ENCODE assay signal across 15 mouse cellular contexts in genomic region chr2:127007509-127007908, GRCm38 (mm10). TPM values are rescaled to one million over a fixed set of nuclear protein-coding genes. Genes with fewer than 3 reads are reported as not detected.
A peak's percentile ranks its signal among the peaks of the same experiment; 100 is the strongest.
DNase-seq lines count a peak whose midpoint lies in the region; ATAC-seq and TF ChIP-seq lines count a peak whose summit lies in the region.
"Had no signal": no experiment of that assay in that cellular context is flagged by ENCODE, and none has a peak within 500 bp of the region (broad histone marks: within the 10 kb centered on the region; RNA-seq: fewer than 3 reads in every experiment).

No protein-coding gene starts in this region.

- no peaks in the 10 kb centered on the region for H3K4me1 ChIP-seq in lung, postnatal 0 days (ENCODE audit: insufficient read depth, low read depth, low read length)

- no peak overlapping the region for H3K9ac ChIP-seq in lung, postnatal 0 days (replicated peaks; ENCODE audit: low read depth)
- H3K9ac ChIP-seq: forebrain, embryonic 12.5 days; stomach, embryonic 15.5 days had no signal

- intact Hi-C loops in left cerebral cortex, postnatal 14 days (cut with DNase I): loop anchor here (5.0 to 10.0 kb wide), 2 partner anchors 130 to 173 kb away; partner anchors contain the start of gene Trpm7

- no peak for TF ChIP-seq CTCF in lung, postnatal 0 days (IDR thresholded peaks at IDR 0.05)

- TF ChIP-seq POLR2A in myocyte (IDR thresholded peaks at IDR 0.05; ENCODE audit: insufficient read length, low read depth): no peak

- H3K36me3 ChIP-seq in lung, postnatal 0 days (ENCODE audit: insufficient read depth, low read length): peaks cover 5% of the 10 kb centered on the region; the same call in 1 of the 2 replicates
- peaks cover 3% of the 10 kb centered on the region for H3K36me3 ChIP-seq in myocyte (ENCODE audit: control insufficient read depth, insufficient read depth)

- no peak overlapping the region for H3K4me3 ChIP-seq in lung, postnatal 0 days (ENCODE audit: low read depth, low read length)
- peak overlapping the region; percentile 78 for H3K4me3 ChIP-seq in myocyte

- H3K4me2 ChIP-seq in lung, postnatal 0 days (replicated peaks; ENCODE audit: low read depth, low read length): no peak overlapping the region
- peak overlapping the region; percentile 81 for H3K4me2 ChIP-seq in myocyte (ENCODE audit: low read depth)

- no peak overlapping the region for H3ac ChIP-seq in myocyte (ENCODE audit: control insufficient read depth, insufficient read length)

- H3K27me3 ChIP-seq in lung, postnatal 0 days (replicated peaks; ENCODE audit: insufficient read depth, low read length): no peaks in the 10 kb centered on the region
- H3K27me3 ChIP-seq in myocyte (ENCODE audit: control insufficient read depth, insufficient read depth, insufficient read length): no peaks in the 10 kb centered on the region
- H3K27me3 ChIP-seq: forebrain, embryonic 12.5 days; stomach, embryonic 15.5 days had no signal

- H3K27ac ChIP-seq in lung, postnatal 0 days (ENCODE audit: low read length): no peak overlapping the region
- H3K27ac ChIP-seq: forebrain, embryonic 12.5 days; hindbrain, postnatal 0 days; liver, embryonic 14.5 days; stomach, embryonic 15.5 days had no signal

- peaks cover 19% of the 10 kb centered on the region for H3K79me2 ChIP-seq in myocyte (ENCODE audit: control insufficient read depth, insufficient read depth)

- no peaks in the 10 kb centered on the region for H3K9me3 ChIP-seq in lung, postnatal 0 days (ENCODE audit: low read length)
- H3K9me3 ChIP-seq: forebrain, embryonic 12.5 days; G1E; stomach, embryonic 15.5 days had no signal

- ATAC-seq in lung, postnatal 0 days: no peak

- DNase-seq in lung, postnatal 0 days (ENCODE audit: low spot score): peak; percentile 17
- no peak for DNase-seq in lung, postnatal 14 days
- DNase-seq in Muller cell, postnatal 12 days (ENCODE audit: inconsistent ontology term): peak; percentile 16
- peak; percentile 82 for DNase-seq in gastrocnemius, adult 18-20 months (ENCODE audit: low spot score)
- DNase-seq in right cerebral cortex, postnatal 36 days (ENCODE audit: low spot score in 2 of 2): no peak
- DNase-seq in left cerebral cortex, postnatal 14 days (ENCODE audit: low spot score in 2 of 2): no peak
- DNase-seq in cerebellum, adult 11-12 months: no peak
- DNase-seq: midbrain, embryonic 14.5 days; right cerebral cortex, postnatal 4 days had no signal

- 75% methylated on average over 5 of the region's 5 CpGs for WGBS in lung, postnatal 0 days

- no peak for TF ChIP-seq EP300 in lung, postnatal 0 days (IDR thresholded peaks at IDR 0.05)

TF ChIP-seq in myocyte, 11 proteins besides CTCF, POLR2A, EP300 and RAD21:
- TF ChIP-seq TCF12 (IDR thresholded peaks at IDR 0.05; ENCODE audit: insufficient read depth, poor library complexity, severe bottlenecking): no peak
- TF ChIP-seq TCF3 (IDR thresholded peaks at IDR 0.05; ENCODE audit: insufficient read length, low read depth): no peak
- TF ChIP-seq MYOG (IDR thresholded peaks at IDR 0.05; ENCODE audit: control insufficient read depth in 1 of 3, insufficient read depth in 1 of 3, insufficient read length in 2 of 3, low read depth in 2 of 3): no peak
- no peak for TF ChIP-seq SRF (IDR thresholded peaks at IDR 0.05; ENCODE audit: control insufficient read depth, insufficient read length, low read depth)
- TF ChIP-seq CEBPB (IDR thresholded peaks at IDR 0.05; ENCODE audit: insufficient read depth, poor library complexity, severe bottlenecking): no peak
- TF ChIP-seq MYOD1 (IDR thresholded peaks at IDR 0.05; ENCODE audit: control insufficient read depth in 1 of 3, insufficient read length in 2 of 3, low read depth in 2 of 3): no peak
- TF ChIP-seq REST (IDR thresholded peaks at IDR 0.05; ENCODE audit: insufficient read depth, insufficient read length): no peak
- TF ChIP-seq MAX (IDR thresholded peaks at IDR 0.05; ENCODE audit: low read depth): no peak
- no peak for TF ChIP-seq USF1 (IDR thresholded peaks at IDR 0.05; ENCODE audit: low read depth)
- no peak for TF ChIP-seq POLR2AphosphoS2 (IDR thresholded peaks at IDR 0.05; ENCODE audit: insufficient read length, low read depth)
- TF ChIP-seq E2F4 (IDR thresholded peaks at IDR 0.05; ENCODE audit: insufficient read depth): no peak

RNA-seq across cellular contexts. Expression of gene Ap4e1, which starts 1.0 kb away (rescaled TPM):
- polyA plus RNA-seq in lung, postnatal 0 days (2015; fragmentation: Nextera tagmentation; extraction: Ambion mirVana): 4.8 and 5.5 TPM in 2 replicates
- 10 to 100 TPM in 1 of 2 experiments, 1 to 10 TPM in 1; 8.8 to 10.0 TPM for total RNA-seq in gastrocnemius, adult 18-20 months (2021)
- polyA plus RNA-seq in myocyte (2012; fragmentation: generic; extraction: Trizol): 2.3 TPM
- total RNA-seq in left cerebral cortex, postnatal 14 days (2021): 10 to 100 TPM; 11.9 to 12.4 TPM

Comparison
In these comparisons a context has a peak if more than half of its experiments do, and no peak if none do; other contexts are left out.
1. DNase-seq: peak in lung, postnatal 0 days (single experiment), Muller cell, postnatal 12 days (single experiment) and gastrocnemius, adult 18-20 months (single experiment); none in lung, postnatal 14 days (single experiment), right cerebral cortex, postnatal 36 days (0 of 2), left cerebral cortex, postnatal 14 days (0 of 2) and cerebellum, adult 11-12 months (single experiment).